Mouse (Mus musculus) brain, embryonic 18.5 days (tissue): ENCODE measurements at regions not wholly inside any gene's neighbourhood (a gene's known extent, or its start where the extent isn't known, plus 50 kb on each side); places are given as distances from the start of the nearest gene placed in this dataset.

Source experiments
- DNase-seq: peaks from one replicate; pipeline ENCODE4 v3.0.0-alpha.2; 2012; ENCODE audit warnings: low read depth, low spot score

- DNase-seq, result no peak
These were observed 289.4 kb downstream of the Sorl1 start for GRCm38 (mm10) chr9:41834487-41835404.

GRCm38 (mm10) chr9:41833408-41833807 lies 290.7 kb downstream of the Sorl1 start:
- DNase-seq, result no peak

- DNase-seq, result no peak
These were observed 296.7 kb downstream of the Sorl1 start for GRCm38 (mm10) chr9:41827356-41827755.

GRCm38 (mm10) chr9:41821401-41821800 lies 302.7 kb downstream of the Sorl1 start:
- DNase-seq, result no peak

GRCm38 (mm10) chr9:41817740-41818461 lies 306.2 kb downstream of the Sorl1 start:
- DNase-seq, result no peak

- no peak for DNase-seq
These were observed 308.2 kb downstream of the Sorl1 start for GRCm38 (mm10) chr9:41815921-41816320.

GRCm38 (mm10) chr9:41809291-41809690 lies 314.8 kb downstream of the Sorl1 start:
- no peak for DNase-seq

GRCm38 (mm10) chr9:41808791-41809190 lies 315.3 kb downstream of the Sorl1 start:
- no peak for DNase-seq

- DNase-seq, result no peak
These were observed 317.8 kb downstream of the Sorl1 start for GRCm38 (mm10) chr9:41806289-41806621.

- DNase-seq, result no peak
These were observed 318.4 kb downstream of the Sorl1 start for GRCm38 (mm10) chr9:41805491-41806288.

- DNase-seq, result no peak
These were observed 319.3 kb downstream of the Sorl1 start for GRCm38 (mm10) chr9:41804711-41805331.

GRCm38 (mm10) chr9:41803680-41804460 lies 320.2 kb downstream of the Sorl1 start:
- peak; percentile 67 for DNase-seq

GRCm38 (mm10) chr9:41801376-41801775 lies 322.7 kb downstream of the Sorl1 start:
- no peak for DNase-seq

GRCm38 (mm10) chr9:41792830-41793213 lies 331.3 kb downstream of the Sorl1 start:
- no peak for DNase-seq

GRCm38 (mm10) chr9:41792173-41792829 lies 331.8 kb downstream of the Sorl1 start:
- DNase-seq, result no peak

- DNase-seq, result no peak
These were observed 332.5 kb downstream of the Sorl1 start for GRCm38 (mm10) chr9:41791501-41792172.

- DNase-seq, result no peak
These were observed 339.0 kb downstream of the Sorl1 start for GRCm38 (mm10) chr9:41785131-41785530.

- no peak for DNase-seq
These were observed 351.7 kb downstream of the Sorl1 start for GRCm38 (mm10) chr9:41772281-41772902.

- no peak for DNase-seq
These were observed 352.8 kb downstream of the Sorl1 start for GRCm38 (mm10) chr9:41771276-41771675.
